Mouse (Mus musculus) layer of hippocampus, adult 8-10 months (tissue): ENCODE results near the gene Kazald1. TPM values are rescaled to one million over a fixed set of nuclear protein-coding genes. Genes with fewer than 3 reads are reported as not detected.

Experiments used
- DNase-seq, 2 experiments: peaks; one replicate each; pipeline ENCODE4 v3.0.0; 2022; ENCODE audit warnings: low spot score in 2 of 2
- total RNA-seq, 4 experiments: library from RNA; stranded (reverse); gene quantifications; 2 replicates each; pipeline ENCODE4 v1.2.4; 2022

The Kazald1 gene
- total RNA-seq, 4 experiments from 2014 or later = 1.7 to 2.6 (median 2.0) TPM

- no peak for DNase-seq
Measured at GRCm38 (mm10) chr19:45076586-45077510, 1.8 kb downstream of the Kazald1 start.

GRCm38 (mm10) chr19:45077742-45078645, 3.0 kb downstream of the Kazald1 start:
- no peak for DNase-seq

DNA sequence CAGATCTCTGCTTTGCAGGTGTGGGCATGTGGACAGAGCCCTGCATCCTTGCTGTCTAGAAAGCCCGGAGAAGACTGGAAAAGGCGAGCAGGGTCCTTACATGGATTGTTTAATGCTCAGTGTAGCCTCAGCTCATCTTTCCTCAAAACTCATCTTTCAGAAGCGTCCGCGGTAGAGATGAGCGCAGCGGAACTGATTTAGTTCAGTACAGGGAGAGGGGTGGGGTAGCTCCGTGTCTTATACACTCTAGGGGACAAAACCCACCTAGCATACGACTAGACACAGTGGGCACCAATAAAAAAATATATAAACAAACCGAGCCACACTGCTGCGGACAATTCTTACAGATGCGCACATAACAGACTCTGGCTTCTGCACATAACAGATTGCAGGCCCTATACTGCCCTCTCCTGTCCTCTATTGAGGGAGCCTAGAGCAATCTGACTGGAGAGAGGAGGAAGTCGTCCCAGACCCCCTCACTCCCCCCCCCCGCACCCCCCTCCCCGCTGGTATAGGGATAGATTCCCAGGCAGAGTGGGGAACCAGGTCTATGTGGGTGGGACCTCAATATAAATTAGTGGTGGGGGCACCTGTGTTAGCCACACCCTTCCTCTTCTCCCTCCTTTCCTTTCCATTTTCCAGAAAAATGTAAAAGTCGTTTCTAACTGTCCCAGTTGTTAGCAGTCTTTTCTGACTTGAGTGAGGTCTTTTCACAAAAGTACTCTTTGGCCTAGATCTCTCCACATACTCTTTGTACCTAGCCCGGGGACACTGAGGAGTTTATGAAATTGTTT, 4.1 kb downstream of the Kazald1 start:
- no peak for DNase-seq

DNA sequence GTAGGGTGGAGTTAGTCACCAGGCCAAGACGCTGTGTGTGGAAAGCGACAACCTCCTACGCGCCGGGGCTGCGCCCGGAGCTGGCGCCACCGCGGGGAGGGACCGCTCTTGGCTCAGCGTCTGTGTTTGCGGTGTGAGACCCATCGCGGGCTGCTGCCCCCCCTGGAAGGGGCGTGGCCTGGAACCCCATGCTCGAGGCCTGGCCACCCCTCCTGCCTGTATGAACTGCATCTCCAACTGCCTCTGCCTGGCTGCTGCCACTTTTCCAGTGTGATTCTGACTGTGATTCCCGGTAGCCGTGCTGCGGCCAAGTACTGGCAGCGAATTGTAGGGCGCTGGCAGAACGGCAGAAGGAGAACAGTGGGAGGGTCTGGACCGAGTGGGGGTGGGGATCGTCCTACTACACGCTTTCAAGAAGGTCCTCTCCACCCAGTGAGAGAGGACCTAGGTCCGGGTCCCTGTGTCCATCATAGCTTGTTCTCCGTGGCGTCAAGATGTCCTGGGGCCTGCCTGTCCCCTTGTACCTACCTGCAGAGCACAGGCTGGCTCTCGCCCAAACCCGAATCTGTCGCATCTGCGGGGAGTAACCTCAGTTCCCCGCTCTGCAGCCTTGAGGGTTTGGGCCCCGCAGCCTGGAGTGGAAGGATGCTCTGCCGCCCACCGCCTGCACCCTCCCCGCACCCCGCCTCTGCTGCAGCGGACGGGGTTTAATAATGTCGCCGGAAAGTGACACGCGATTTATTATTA, 4.9 kb downstream of the Kazald1 start:
- no peak for DNase-seq

DNA sequence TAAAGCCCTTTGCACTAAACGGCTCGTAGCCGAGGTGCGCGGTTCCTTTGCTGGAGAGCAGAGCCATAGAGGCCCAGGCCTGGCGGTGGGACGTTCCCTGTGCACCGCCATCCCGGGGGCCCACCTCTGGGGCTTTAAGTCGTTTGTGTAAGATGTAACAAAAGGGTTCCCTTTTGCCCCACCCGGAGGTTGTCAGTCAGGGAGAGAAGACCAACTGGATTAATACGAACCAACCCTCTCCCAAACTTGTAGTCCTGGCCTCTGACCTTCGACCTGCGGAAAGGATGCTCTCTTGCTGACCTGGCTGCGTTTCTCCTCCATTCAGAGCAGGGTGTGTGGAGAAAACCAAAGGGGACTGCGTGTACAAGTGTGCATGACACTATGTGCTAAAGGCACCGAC, 5.7 kb downstream of the Kazald1 start:
- no peak for DNase-seq

DNA sequence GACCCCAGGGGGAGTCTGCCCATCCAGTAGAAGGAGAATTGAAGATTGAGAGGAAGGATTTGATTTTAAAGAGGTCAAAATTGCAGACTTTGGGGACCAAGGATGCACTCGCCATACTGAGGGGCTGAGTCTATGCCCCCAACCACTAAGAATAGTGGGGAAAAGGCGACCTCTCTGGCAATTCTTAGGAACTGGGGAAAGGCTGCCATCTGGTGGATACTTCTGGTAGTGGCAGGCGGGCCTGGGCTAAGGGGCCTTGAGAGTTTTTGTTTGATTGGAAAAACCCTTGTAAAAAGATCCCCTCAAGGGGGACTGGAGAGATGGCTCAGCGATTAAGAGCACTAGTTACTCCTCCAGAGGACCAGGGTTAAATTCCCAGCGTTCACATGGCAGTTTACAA, 6.2 kb downstream of the Kazald1 start:
- DNase-seq = peak in 1 of 2 experiments; percentile 61

- DNase-seq = no peak
Measured at GRCm38 (mm10) chr19:45081841-45082550, 7.0 kb downstream of the Kazald1 start.

- no peak for DNase-seq
Measured at GRCm38 (mm10) chr19:45097868-45098267, 22.8 kb downstream of the Kazald1 start.

DNA sequence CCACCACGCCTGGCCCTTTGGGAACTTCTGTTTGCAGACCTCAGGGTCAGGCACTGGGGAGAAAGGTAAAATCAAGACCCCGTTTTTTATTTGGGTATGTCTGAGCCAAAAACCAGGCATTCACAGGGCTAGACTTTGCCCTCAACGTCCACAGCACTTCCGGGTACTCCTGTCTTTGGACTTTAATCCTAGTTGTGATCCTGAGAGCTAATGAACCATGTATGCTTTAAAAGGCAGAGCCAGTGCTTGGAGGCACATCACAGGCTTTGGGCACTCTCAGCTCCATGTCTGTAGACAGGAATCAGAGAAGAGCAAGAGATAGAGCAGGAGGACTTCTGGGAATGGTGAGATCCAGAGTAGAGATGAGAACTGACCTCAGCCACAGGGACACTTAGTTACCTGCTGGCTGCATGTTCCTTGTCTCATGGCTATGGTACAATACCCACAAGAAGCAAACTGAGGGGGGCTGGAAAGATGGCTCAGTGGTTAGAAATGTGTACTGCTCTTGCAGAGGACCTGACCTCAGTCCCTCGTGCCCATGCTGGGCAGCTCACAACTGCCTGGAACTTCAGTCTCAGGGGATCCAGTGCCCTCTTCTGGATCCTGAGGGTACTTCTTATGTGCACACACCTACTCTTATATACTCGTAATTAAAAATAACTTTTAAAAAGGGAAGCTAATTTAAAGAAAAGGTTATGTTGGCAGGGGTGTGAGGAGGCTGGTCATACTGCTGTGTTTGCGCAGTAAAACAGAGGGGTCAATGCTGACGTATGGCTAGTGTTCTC, 25.6 kb downstream of the Kazald1 start:
- no peak for DNase-seq

GRCm38 (mm10) chr19:45105591-45105990, 30.6 kb downstream of the Kazald1 start:
- DNase-seq = no peak

- DNase-seq = no peak
Measured at GRCm38 (mm10) chr19:45106689-45107088, 31.6 kb downstream of the Kazald1 start.

DNA sequence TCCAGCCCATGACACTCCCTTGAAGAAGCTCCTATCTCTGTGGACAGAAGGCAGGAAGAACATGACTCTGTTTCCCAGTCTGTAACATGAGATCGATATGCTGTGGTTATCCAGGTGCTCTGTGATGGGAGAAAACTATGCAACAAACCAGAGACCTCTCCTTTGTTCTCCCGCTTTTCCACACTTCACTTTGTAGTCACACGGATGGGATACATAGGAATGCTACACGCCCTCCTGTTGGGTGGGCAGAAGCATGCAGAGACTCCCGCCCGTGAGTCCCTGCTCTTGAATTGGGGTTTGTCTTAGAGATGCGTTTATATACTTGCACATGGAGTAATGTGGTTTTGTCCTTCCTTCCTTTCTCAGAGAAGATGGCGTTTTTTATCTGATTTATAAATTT, 35.6 kb downstream of the Kazald1 start:
- DNase-seq = no peak

DNA sequence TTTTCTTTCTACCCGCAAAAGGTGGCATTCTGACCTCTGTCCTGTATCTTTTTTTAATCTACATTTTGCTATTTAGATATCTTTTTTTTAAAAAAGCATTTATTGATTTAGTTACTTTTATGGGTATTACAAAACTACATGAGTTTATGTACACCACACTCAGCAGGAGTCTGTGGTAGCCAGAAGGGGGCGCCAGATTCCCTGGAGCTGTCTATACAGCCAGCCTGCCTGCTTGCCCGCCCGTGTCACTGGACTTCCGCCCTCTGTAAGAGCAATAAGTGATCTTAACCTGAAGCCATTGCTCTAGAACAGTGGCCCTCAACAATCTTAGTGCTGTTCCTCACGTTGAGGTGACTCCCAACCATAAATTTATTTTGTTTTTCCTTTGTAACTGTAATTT, 37.4 kb downstream of the Kazald1 start:
- no peak for DNase-seq

- DNase-seq = no peak
Measured at GRCm38 (mm10) chr19:45113791-45114460, 38.9 kb downstream of the Kazald1 start.

GRCm38 (mm10) chr19:45114772-45115171, 39.7 kb downstream of the Kazald1 start:
- DNase-seq = no peak

GRCm38 (mm10) chr19:45116798-45117197, 41.8 kb downstream of the Kazald1 start:
- DNase-seq = peak in 1 of 2 experiments; percentile 10
